Mouse (Mus musculus): ENCODE data around the gene Olfr374.

The Olfr374 gene

DNA sequence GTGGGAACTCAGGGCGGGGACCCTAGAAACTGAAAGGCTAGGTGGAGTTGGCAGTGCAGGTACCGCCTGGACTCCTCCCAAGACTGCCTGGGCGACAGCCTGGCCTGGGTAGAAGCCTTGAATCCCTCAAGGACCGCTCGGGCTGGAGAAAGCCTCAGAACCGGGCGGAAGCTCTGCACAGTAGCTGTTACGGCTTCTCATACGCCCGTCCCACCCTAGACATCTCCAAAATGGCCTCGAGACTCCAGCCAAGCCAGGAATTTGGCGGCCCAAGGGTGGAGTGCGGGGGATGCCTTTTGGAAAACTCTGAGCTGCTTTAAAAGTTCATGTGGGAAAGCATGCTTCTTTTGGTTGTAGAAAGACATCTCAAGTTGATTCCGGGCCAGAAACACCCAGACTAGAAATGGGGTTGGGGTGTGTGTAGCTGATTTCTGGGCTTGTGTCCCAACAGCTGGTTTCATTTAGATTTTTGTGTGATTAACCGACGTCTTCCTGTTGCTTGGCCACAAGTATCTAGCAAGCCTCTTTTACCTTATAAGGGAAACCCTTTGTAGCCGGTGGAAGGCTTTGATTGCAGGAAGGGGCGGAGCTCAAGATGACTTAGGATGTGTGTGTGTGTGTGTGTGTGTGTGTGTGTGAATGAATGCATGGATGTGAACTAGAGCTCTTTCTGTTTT is 29.6 kb downstream of the Olfr374 start:
- peak; percentile 40 for DNase-seq

DNA sequence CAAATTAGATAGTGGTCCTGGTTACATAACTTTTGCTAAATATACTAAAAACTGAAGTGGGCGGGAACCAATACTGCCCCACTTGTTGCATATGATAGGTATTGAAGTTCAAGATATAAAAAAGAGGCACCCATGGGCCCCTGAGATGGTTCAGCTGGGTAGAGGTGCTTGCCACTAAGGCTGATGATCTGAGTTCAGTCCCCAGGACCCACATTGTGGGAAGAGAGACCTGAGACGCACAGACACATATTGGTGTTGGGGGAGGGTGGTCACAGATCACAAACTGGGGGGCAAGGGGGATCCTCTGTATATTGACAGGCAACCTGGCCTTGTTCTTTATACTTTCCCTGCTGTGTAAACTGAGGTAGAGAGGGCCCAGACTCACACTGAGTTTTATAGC is 30.6 kb downstream of the Olfr374 start:
- DNase-seq, result no peak

DNA sequence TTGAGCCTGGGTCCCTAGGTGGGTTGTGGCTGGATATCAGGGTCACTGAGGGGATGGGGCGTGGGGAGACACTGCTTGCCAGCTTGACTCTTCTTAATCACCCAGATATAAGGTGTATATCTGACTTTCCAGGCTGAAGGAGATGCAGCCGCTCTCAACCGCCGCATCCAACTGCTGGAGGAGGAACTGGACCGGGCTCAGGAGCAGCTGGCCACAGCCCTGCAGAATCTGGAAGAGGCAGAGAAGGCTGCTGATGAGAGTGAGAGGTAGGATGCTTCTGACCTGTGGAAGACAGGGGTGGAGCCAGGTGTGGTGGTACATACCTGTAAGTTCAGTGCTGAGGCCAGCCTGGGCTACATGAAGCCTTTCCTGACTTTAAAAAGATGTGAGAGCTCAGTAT is 31.6 kb downstream of the Olfr374 start:
- no peak for DNase-seq

DNA sequence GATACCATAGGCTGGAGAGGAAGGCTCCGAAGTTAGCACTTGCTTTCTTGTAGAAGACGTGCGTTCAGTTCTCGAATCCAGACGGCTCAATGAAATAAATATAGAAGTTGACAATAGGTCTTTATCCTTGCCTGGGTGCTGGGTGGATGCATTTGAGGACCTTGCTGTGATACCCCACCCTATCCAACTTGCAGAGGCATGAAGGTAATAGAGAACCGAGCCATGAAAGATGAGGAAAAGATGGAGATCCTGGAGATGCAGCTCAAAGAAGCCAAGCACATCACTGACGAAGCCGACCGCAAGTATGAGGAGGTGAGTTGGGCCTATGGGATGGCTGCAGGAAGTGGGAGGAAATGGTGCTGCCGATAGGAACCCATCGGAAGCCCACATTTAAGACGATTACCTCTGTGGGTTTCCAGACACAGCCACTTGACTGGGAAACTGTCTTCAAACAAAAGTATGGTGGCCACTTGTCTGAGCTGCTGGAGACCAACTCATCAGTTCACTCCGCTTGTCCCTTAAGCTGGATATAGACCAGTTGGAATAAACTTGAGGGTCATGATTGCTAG is 36.5 kb downstream of the Olfr374 start:
- DNase-seq, result no peak

DNA sequence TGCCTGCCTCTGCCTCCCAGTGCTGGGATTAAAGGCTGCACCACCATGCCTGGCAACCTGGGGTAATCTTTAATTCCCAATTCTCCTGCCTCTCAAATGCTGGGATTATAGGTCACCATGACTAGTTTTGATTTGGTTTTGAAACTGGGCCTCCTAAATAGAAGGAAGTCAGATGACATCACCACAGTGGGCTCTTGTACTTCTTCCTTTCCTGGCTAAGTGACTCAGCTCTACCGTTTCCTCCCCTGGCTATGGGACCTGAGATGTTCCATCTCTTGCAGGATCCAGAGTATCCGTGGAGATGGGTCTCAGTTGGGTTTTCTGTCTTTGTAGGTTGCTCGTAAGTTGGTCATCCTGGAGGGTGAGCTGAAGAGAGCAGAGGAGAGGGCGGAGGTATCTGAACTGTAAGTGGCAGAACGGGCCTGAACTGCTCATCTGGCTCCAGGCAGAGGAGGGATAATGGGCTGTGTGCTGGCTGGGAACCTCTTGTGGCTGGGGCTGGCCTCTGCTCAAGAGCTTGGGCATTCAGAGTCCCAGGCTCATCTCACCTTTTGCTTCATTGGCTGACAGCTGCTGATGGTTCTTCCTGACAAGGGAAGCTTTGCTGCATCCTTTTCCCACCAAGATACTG is 37.6 kb downstream of the Olfr374 start:
- no peak for DNase-seq

DNA sequence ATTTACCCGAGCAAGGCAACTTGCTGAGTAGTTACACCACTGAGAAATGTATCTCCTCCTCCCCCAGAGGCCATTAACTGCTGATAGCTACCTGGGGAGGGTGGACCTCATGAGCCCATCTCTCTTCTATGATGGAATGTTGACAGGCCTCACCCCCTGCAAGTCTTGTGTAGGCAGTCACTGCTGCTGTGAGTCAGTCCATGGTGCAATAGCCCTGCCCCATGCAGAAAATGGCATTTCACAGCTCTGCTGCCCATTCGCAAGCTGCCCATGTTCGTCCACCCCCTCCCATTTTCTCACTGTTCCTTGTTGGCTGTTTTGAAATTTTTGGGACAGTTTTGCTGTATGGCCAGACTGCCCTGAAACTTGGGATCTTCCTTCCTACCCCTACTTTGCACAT is 38.7 kb downstream of the Olfr374 start:
- DNase-seq, result no peak

DNA sequence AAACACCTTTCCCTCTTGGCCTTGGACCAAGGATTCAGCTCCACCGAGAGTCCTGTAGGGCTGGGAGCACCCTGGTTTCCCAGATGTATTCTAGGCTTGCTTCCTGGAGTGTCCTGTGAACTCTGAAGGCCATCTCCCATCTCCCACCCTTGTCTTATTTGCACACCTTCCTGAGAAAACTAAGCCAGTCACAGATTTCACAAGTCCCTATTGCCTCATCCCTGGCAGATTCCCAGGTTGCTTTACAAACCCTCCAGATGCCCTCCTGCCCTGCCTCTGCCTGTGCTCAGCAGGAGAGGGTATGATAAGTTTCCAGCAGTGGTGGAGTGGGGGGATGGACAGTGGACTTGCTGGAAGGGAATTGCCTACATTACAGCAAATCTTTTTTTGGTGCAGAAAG is 39.2 kb downstream of the Olfr374 start:
- no peak for DNase-seq

DNA sequence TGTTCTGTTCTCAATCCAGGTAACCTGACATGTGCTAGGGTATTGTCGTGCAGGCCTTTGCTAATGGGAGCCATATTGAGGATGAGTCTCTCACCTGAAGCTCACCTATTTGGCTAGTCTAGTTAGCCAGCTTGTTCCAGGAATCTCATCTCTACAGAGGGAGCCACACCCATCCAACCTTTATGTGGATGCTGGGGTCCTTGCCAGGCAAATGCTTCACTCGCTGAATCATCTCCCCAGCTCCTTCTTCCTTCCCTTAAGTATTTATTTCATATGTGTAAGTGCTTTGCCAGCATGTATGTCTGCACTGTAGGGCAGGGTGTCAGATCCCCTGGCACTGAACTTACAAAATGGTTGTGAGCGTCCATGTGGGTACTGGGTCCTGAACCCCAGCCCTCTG is 39.7 kb downstream of the Olfr374 start:
- no peak for DNase-seq

DNA sequence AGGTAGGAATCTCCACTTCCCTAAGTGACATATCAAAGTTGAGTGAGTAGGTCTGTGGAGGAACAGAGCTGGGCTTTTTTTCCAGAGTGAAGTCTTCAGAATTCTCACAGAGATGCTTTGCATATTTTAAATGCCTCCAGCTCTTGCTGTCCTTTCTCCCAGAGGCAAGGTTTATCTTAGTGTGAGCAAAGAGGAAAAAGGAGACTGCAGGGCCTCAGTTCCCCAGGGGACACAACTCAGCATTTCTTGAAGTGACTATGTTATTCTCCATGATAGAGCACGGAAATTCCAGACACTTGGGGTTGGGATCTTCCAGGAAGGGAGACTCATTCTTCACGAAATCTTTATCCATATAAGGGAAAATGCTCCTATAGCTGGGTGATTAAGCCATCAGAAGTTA is 40.4 kb downstream of the Olfr374 start:
- no peak for DNase-seq

DNA sequence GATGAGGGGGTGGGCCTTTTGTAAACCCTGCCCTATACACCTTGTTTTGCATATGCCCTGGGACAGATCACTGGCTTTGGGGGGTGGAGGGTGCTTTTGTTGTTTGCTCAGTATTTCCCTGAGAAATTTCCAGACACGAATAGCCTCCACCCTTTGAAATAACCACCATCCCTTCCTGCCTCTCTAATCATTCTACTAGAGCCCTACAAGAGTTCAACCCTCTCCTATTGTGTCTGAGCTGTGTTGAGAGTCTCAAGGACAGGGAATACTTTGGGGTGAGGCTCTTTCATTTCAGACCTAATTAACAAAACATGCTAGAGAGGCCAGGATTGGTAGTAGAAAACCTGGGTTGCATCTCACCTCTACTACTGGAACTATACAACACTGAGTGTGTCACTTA is 42.2 kb downstream of the Olfr374 start:
- DNase-seq, result no peak

DNA sequence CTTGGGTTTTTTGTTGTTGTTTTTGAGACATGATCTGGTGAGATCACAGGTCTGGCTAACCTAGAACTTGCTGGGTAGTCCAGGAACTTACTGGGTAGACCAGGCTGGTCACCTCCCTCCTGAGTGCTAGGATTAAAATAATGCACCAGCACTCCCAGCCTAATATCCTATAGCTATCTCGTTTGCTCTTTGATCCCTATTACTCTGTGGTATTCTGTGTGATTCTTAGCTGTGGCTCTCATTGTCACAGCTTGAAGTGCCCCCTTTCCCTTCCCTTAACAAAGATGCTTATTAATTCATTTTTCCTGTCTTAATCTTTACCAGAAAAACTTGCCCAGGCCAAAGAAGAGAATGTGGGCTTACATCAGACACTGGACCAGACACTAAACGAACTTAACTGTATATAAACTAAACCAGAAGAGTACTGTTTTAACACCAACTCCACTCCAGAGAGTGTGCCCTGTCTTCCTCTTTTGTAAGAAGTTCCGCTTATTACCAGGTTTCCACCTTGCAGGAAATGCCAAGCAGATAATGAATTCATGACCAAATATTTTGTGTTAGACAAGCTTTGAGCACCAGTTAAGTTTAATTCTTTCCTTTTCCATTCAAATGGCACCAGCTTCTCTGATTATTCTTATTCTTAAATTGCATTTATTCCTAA is 44.7 kb downstream of the Olfr374 start:
- no peak for DNase-seq

DNA sequence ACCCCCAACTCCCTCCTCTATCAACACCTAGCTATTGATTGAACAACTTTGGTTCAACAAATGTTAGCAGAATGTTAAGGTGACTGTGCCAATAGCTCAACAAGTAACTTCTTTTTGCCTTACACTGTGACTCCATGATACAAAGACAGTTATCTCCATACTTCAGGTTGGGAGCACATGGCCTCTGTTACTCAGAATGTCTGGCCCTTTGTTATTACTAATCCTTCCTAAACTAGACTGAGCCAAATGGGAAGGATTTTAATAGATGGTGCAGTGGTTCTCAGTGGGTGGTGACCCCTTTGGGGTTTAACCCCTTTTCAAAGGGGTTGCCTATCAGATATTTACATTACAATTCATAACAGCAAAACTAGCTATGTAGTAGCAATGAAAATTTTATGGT is 46.5 kb downstream of the Olfr374 start:
- DNase-seq, result no peak

DNA sequence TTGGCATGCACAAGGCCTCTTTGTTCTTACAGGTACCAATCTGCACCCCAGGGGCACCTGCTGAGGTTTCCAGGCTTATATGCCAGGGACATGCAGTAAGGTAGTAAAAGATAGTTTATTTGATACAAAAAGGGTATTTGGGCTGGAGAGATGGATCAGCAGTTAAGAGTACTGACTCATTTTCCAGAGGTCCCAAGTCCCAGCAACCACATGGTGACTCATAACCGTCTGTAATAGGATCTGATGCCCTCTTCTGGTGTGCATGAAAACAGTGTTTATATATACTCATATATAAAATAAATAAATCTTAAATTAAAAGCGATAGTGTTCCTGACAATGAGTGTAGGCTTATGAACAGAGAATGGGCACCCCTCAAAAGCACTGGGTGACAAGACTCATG is 51.3 kb downstream of the Olfr374 start:
- no peak for DNase-seq

DNA sequence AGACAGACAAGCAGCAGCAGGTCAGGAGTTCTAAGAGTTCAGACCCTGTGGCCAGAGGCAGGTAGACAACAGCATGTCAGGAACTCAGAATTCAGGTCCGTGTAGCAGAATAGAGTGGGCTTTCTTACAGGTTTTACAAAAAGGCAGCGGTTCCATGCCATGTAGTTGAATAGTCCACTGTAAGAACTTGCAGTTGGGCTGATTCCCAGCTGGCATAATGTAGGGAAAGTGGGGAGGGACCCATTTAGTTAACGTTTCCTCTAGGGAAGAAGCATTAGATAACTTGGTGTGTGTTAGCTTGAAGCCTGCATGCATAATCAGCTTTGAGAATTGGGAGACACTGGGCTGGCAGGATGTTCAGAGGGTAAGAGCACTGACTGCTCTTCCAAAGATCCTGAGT is 51.9 kb downstream of the Olfr374 start:
- no peak for DNase-seq

DNA sequence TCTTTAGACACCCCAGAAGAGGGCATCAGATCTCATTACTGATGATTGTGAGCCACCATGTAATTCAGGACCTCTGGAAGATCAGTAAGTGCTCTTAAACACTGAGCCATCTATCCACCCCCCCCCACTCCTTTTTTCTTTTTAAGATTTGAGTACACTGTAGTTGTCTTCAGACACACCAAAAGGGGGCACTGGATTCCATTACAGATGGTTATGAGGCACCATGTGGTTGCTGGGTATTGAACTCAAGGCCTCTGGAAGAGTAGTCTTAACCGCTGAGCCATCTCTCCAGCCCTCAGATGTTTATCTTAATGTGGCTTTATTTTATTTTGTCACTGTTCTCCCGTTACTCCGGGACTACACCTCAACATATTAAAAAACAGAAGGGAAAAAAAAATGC is 53.2 kb downstream of the Olfr374 start:
- no peak for DNase-seq

DNA sequence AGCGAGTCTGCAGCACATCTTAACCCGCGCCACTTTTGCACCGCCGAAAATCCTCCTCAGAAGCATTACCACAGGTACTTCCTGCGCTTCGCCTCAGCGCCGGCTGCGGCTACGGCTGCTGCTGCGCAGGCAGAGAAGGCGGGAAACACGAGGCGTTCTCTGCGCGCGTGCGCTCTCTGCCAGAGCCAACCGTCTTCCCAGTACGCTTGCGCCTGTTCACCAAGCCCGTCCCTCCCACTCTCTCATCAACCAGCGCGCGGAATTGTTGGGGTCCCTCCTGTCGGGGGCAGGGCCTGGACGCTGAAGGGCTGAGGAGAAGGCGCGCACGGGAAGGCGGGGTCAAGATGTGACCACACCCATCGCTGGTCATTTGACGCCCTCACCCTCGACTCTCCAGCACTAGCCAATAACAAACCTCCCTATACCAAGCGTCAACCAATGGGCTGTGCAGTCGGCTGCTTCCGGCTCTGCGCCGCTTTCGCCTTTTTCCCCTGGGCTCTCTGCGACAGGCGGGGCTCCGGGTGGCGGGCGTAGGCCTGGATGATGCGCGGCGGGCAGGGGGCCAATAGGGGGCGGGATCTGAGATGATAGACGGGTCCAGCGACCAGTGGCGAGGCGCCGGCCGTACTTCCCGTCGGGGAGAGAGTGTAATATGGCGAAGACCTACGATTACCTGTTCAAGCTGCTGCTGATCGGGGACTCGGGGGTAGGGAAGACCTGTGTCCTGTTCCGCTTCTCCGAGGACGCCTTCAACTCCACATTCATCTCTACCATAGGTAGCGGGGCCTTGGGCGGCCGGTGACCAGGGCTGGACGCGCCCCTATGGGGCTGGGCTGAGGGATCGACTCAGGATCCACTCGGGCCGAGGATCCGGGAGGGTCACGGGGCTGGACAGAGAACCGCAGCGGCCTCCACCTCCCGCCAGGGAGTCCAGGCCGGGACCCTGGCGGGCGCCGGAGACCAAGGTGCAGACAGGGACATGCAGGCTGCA is 54.2 kb downstream of the Olfr374 start, which contains the start of gene Rab8a:
Rab8a (plus strand) TSS at position 494 of the 991 bp plus-strand sequence.
- DNase-seq, result peak; percentile 100

DNA sequence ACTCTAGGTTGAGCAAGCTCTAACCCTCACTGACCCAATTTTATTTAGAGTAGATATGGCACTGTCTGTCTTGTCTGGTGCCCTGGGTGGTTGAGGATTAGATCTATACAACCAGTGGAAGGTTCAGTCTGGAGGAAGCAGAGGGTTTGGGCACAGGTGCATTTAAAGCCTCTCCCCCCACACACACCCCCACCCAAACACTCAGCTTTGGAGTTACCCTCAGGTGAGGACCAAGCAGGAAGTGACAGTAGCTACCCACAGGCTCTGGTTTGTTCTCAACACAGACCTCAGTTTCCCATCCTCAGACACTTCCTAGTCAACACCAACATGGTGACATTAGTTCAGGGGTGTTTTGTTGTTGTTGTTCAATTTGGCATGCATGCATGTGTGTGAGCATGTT is 56.0 kb downstream of the Olfr374 start:
- DNase-seq, result no peak
